Mouse (Mus musculus) hindbrain, embryonic 14.5 days (tissue): ENCODE data around the gene Nop58. TPM values are rescaled to one million over a fixed set of nuclear protein-coding genes. Genes with fewer than 3 reads are reported as not detected.

Source experiments
- ATAC-seq: fragments of 200-750 bp; cut with Nextera tagmentation; 2 replicates; pipeline ENCODE4 v1.8.0; 2017; ENCODE audit warnings: moderate number of reproducible peaks, mild to moderate bottlenecking, moderate TSS enrichment, moderate library complexity; ENCODE audit not compliant: low FRiP score
- DNase-seq: peaks from one replicate; pipeline ENCODE4 v3.0.0-alpha.2; 2015; ENCODE audit warnings: low spot score
- H3K27ac ChIP-seq: fragments of 300-500 bp; sonication (generic); 2 replicates; pipeline ENCODE4 v1.5.1; 2014; ENCODE audit warnings: mild to moderate bottlenecking, moderate library complexity
- H3K27me3 ChIP-seq: fragments of 300-500 bp; sonication (generic); 2 replicates; pipeline ENCODE4 v1.6.1; 2014; ENCODE audit warnings: mild to moderate bottlenecking, low read length, mixed read lengths; ENCODE audit not compliant: control insufficient read depth, insufficient read depth
- H3K36me3 ChIP-seq: fragments of 300-500 bp; sonication (generic); replicated peaks from 2 replicates; pipeline ENCODE4 v1.6.1; 2014; ENCODE audit not compliant: control insufficient read depth, insufficient read depth
- H3K4me1 ChIP-seq: fragments of 300-500 bp; sonication (generic); replicated peaks from 2 replicates; pipeline ENCODE4 v1.6.1; 2014; ENCODE audit warnings: antibody characterized with exemption, low read length, mixed read lengths; ENCODE audit not compliant: control insufficient read depth, insufficient read depth
- H3K4me2 ChIP-seq: fragments of 300-500 bp; sonication (generic); replicated peaks from 2 replicates; pipeline ENCODE4 v1.6.1; 2014; ENCODE audit warnings: mild to moderate bottlenecking, moderate library complexity
- H3K4me3 ChIP-seq: fragments of 300-500 bp; sonication (generic); replicated peaks from 2 replicates; pipeline ENCODE4 v1.5.1; 2014; ENCODE audit warnings: mild to moderate bottlenecking, low read length
- H3K9ac ChIP-seq: fragments of 300-500 bp; sonication (generic); 2 replicates; pipeline ENCODE4 v1.6.1; 2014
- H3K9me3 ChIP-seq: fragments of 300-500 bp; sonication (generic); 2 replicates; pipeline ENCODE4 v1.6.1; 2016; ENCODE audit warnings: low read length; ENCODE audit not compliant: control insufficient read depth
- WGBS: fragments of 180-500 bp; shearing (Covaris S2); extraction: QIAGEN DNeasy Blood & Tissue Kit; methylation state at CpG from one replicate; pipeline ENCODE4 v1.1.7; 2014; 5-methylcytosine and 5-hydroxymethylcytosine counted together
- polyA plus RNA-seq: library from polyadenylated mRNA; unstranded; fragments of >200 nt; fragmentation: Nextera tagmentation; extraction: Ambion mirVana; gene quantifications from 2 replicates; pipeline ENCODE4 v1.2.1, GENCODE M21; 2014

Gene Nop58
- polyA plus RNA-seq, 1 experiment from 2014 or later: 127 TPM

DNA sequence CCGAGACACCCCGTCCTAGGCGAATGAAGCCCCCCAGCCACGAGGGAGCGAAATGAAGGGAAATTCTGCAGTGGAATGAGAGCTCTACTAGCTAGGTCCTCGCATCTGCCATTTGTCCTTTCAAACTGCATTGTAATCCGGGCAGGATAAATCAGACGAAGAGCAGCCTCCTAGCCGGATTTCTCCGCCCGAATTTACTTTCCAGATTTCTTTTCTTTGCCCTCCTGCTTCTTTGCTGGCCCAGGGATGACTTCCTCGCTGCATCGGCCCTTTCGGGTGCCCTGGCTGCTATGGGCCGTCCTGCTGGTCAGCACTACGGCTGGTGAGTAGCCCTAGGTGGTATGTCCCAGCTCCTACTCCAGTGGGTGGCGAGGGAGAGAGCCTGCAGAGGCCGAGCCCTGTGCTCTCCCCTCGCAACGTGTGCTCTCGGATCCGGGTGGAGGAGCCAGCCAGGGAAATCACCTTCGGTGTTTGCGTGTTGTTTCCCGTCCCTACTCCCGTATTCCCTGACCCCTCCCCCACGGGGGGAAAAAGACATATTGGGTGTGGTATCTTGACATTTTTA, 79.7 kb downstream of the Nop58 start:
- peak overlapping the region; percentile 98 for H3K9ac ChIP-seq
- no peaks in the 10 kb centered on the region for H3K27me3 ChIP-seq
- peak overlapping the region; percentile 93 for H3K4me2 ChIP-seq
- ATAC-seq (no peak), DNase-seq (no peak)
- H3K4me1 ChIP-seq: peaks cover 27% of the 10 kb centered on the region
- H3K4me3 ChIP-seq: peak overlapping the region; percentile 99
- H3K9me3 ChIP-seq: no peaks in the 10 kb centered on the region
- WGBS: under 1% methylated on average over 27 of the region's 27 CpGs
- no peaks in the 10 kb centered on the region; the same call in 1 of the 2 replicates for H3K36me3 ChIP-seq
- H3K27ac ChIP-seq: peak overlapping the region; percentile 100

DNA sequence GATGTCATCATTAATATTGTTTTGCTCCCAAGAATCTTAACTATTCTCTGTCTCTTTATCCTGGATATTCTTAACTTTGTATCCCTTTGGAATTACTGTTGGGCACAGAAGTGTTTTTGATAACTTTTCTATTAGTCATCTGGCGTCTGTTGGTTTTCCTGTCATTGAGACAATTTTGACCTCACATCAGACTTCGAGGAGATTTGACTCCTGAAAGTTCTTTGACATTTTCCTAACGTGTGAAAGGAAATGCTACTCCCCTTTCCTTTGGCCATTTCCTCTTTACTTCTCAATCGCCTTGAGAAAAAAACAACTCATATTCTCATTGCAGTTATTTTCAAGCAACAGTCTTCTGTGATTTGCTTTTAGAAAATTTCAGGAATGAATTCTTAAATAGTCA, 80.5 kb downstream of the Nop58 start:
- H3K4me3 ChIP-seq: peak overlapping the region; percentile 99
- no peaks in the 10 kb centered on the region for H3K27me3 ChIP-seq
- peaks cover 32% of the 10 kb centered on the region for H3K4me1 ChIP-seq
- DNase-seq (no peak), ATAC-seq (no peak)
- H3K36me3 ChIP-seq: no peaks in the 10 kb centered on the region; the same call in 1 of the 2 replicates
- H3K4me2 ChIP-seq: peak overlapping the region; percentile 93
- peak overlapping the region; percentile 98 for H3K9ac ChIP-seq
- WGBS: 5% methylated on average over 4 of the region's 4 CpGs
- H3K9me3 ChIP-seq: no peaks in the 10 kb centered on the region
- H3K27ac ChIP-seq: no peak overlapping the region

DNA sequence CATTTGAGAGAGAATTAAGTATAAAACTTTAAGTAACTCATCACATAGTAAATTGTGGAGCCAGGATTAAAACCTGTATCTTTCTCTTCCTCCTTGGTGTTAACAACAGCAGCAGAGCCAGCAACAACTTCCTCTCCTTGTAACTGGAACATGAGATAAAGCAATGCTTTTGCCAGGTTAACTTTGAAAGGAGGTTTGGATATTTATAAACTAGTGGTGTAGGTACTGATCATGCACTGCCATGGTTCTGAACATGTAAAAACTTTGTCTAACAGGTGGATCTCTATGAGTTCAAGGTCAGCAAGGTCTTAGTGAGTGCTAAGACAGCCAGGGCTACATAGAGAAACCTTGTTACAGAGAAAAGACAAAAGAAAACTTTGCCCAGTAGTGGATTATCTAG, 81.9 kb downstream of the Nop58 start:
- Histone ChIP-seq H3K27ac (no peak overlapping the region), H3K4me2 (peak overlapping the region; percentile 84), H3K4me3 (peak overlapping the region; percentile 34), H3K9me3 (no peaks in the 10 kb centered on the region), H3K9ac (peak overlapping the region; percentile 21), H3K4me1 (peaks cover 37% of the 10 kb centered on the region), H3K36me3 (no peaks in the 10 kb centered on the region; the same call in 1 of the 2 replicates), H3K27me3 (no peaks in the 10 kb centered on the region)
- no peak for ATAC-seq
- DNase-seq: no peak

Other genes starting within 250 kb of the Nop58 start
- gene Fzd7, start 202.5 kb upstream of the Nop58 start, polyA plus RNA-seq: 3.8 and 4.4 TPM in 2 replicates
- 7.1 and 10.6 TPM in 2 replicates for gene Gm973, start 168.7 kb upstream of the Nop58 start, polyA plus RNA-seq
- 340 and 359 TPM in 2 replicates for gene Sumo1, start 14.1 kb upstream of the Nop58 start, polyA plus RNA-seq
- 18.4 and 18.9 TPM in 2 replicates for gene Bmpr2, start 78.4 kb downstream of the Nop58 start, polyA plus RNA-seq
- gene Fam117b, start 228.0 kb downstream of the Nop58 start, polyA plus RNA-seq: 58.6 and 63.3 TPM in 2 replicates